Mouse (Mus musculus) left cerebral cortex, adult 9 months (tissue): ENCODE measurements at regions not wholly inside any gene's neighbourhood (a gene's known extent, or its start where the extent isn't known, plus 50 kb on each side); places are given as distances from the start of the nearest gene placed in this dataset.

ENCODE experiments used
- DNase-seq, 2 experiments: peaks; one replicate each; pipeline ENCODE4 v3.0.0; 2022; ENCODE audit warnings: low spot score in 2 of 2

GRCm38 (mm10) chr2:75138746-75139060, 313.1 kb downstream of the Mtx2 start:
- no peak for DNase-seq

GRCm38 (mm10) chr2:75139544-75139943, 313.9 kb downstream of the Mtx2 start:
- no peak for DNase-seq

- no peak for DNase-seq
Observed at GRCm38 (mm10) chr2:75142675-75143074, 317.1 kb downstream of the Mtx2 start.

GRCm38 (mm10) chr2:75144861-75145260, 319.3 kb downstream of the Mtx2 start:
- no peak for DNase-seq

- no peak for DNase-seq
Observed at GRCm38 (mm10) chr2:75146256-75146655, 320.7 kb downstream of the Mtx2 start.

GRCm38 (mm10) chr2:75147399-75147798, 321.8 kb downstream of the Mtx2 start:
- DNase-seq, result no peak

- DNase-seq, result no peak
Observed at GRCm38 (mm10) chr2:75147967-75148366, 322.4 kb downstream of the Mtx2 start.

- no peak for DNase-seq
Observed at GRCm38 (mm10) chr2:75149036-75149435, 323.4 kb downstream of the Mtx2 start.

- no peak for DNase-seq
Observed at GRCm38 (mm10) chr2:75149562-75149961, 324.0 kb downstream of the Mtx2 start.

- peak in 1 of 2 experiments; percentile 18 for DNase-seq
Observed at GRCm38 (mm10) chr2:75150986-75151385, 325.4 kb downstream of the Mtx2 start.

GRCm38 (mm10) chr2:75151519-75151918, 325.9 kb downstream of the Mtx2 start:
- peak in 1 of 2 experiments; percentile 34 for DNase-seq

- DNase-seq, result no peak
Observed at GRCm38 (mm10) chr2:75152477-75152990, 326.9 kb downstream of the Mtx2 start.

- DNase-seq, result no peak
Observed at GRCm38 (mm10) chr2:75154448-75154847, 328.8 kb downstream of the Mtx2 start.

- no peak for DNase-seq
Observed at GRCm38 (mm10) chr2:75158581-75158980, 333.0 kb downstream of the Mtx2 start.

GRCm38 (mm10) chr2:75161075-75161474, 335.5 kb downstream of the Mtx2 start:
- DNase-seq, result no peak

- DNase-seq, result no peak
Observed at GRCm38 (mm10) chr2:75164987-75165386, 339.4 kb downstream of the Mtx2 start.

- no peak for DNase-seq
Observed at GRCm38 (mm10) chr2:75176267-75176666, 350.7 kb downstream of the Mtx2 start.

- no peak for DNase-seq
Observed at GRCm38 (mm10) chr2:75183293-75183692, 357.7 kb downstream of the Mtx2 start.

GRCm38 (mm10) chr2:75202587-75203220, 377.1 kb downstream of the Mtx2 start:
- DNase-seq, result no peak

GRCm38 (mm10) chr2:75208821-75209758, 383.5 kb downstream of the Mtx2 start:
- DNase-seq, result no peak

- no peak for DNase-seq
Observed at GRCm38 (mm10) chr2:75209790-75210583, 384.4 kb downstream of the Mtx2 start.

- no peak for DNase-seq
Observed at GRCm38 (mm10) chr2:75216931-75217330, 391.3 kb downstream of the Mtx2 start.
